Mouse (Mus musculus): Measurements from ENCODE around the gene Scgb2b26.

DNA sequence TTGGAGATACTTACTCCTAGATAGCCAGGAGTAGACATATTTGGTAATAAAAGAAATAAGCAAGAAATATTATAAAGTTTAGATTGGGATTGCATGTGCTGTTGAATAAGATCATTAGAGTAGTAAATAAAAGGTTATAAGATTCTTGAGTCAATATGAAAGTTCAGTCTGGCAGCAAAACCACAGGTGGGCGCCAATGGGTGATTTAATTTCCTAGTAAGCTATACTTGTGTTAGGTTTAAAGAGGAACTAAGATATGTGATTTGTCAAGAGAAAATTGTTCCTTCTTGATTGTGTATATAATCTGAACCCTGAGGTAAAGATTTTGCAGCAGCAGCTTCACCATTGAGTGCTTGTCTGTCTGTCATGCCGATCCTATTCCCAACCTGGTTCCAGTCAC is 44.0 kb downstream of the Scgb2b26 start:
- TF ChIP-seq POLR2A (IDR thresholded peaks at IDR 0.05; ENCODE audit: insufficient read depth, low read depth, low read length), result no peak
- TF ChIP-seq CTCF (IDR thresholded peaks at IDR 0.05), result no peak
